Mouse (Mus musculus) olfactory bulb, adult 2 months (tissue): ENCODE measurements around the gene Nxph4.

Experiments used
- CTCF ChIP-seq: fragments of 200-500 bp; IDR thresholded peaks from 2 replicates; pipeline ENCODE4 v1.5.1; 2012; ENCODE audit warnings: low read depth, mild to moderate bottlenecking, low read length, moderate library complexity; ENCODE audit not compliant: insufficient read depth
- POLR2A ChIP-seq: fragments of 200-500 bp; IDR thresholded peaks from 2 replicates; pipeline ENCODE4 v1.6.1; 2012; ENCODE audit warnings: mild to moderate bottlenecking, low read depth, low read length, moderate library complexity; ENCODE audit not compliant: insufficient read depth

DNA sequence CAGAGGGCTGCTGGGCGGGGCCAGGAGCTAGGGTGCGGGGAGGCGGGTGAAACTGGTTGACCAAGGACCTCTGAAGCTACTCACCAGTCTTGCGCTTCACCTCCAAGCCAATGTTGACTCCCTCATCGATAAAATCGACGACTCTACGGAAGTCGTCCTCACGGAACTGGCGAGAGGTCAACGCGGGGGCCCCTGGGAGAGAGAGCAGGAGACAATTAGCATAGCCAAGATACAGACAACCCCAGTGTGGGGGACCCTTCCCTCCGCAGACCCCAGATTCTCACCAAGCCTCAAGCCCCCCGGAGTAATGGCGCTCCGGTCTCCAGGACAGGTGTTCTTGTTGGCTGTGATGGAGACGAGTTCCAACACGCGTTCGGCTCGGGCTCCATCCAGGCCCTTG is 16.4 kb downstream of the Nxph4 start:
- TF ChIP-seq CTCF (no peak), POLR2A (no peak)
